Mouse (Mus musculus) CH12.LX (cell line): ENCODE data around the gene Fbf1. TPM values are rescaled to one million over a fixed set of nuclear protein-coding genes. Genes with fewer than 3 reads are reported as not detected.

Experiments used
- DNase-seq: peaks from one replicate; pipeline ENCODE4 v3.0.0-alpha.2; 2013; ENCODE audit errors: extremely low read depth
- H3K27ac ChIP-seq: 2 replicates; pipeline ENCODE4 v1.5.1; 2012; ENCODE audit warnings: low read depth, mild to moderate bottlenecking, control low read depth, moderate library complexity; ENCODE audit not compliant: insufficient read depth
- H3K27me3 ChIP-seq: replicated peaks from 2 replicates; pipeline ENCODE3; 2012; ENCODE audit warnings: inconsistent platforms
- H3K36me3 ChIP-seq, 2 experiments: replicated peaks in 1 of 2; 2 replicates each; pipeline versions ENCODE3 to v1.6.1; 2012; ENCODE audit warnings: inconsistent platforms in 1 of 2, low read length in 1 of 2, mild to moderate bottlenecking in 1 of 2, mixed read lengths in 1 of 2, moderate library complexity in 1 of 2; ENCODE audit not compliant: control insufficient read depth in 1 of 2, insufficient read depth in 1 of 2
- H3K4me1 ChIP-seq, 2 experiments: 2 replicates each; pipeline ENCODE4 v1.6.1; 2012; ENCODE audit warnings: inconsistent platforms in 1 of 2, moderate library complexity in 1 of 2; ENCODE audit not compliant: insufficient read depth in 2 of 2, control insufficient read depth in 1 of 2
- H3K4me2 ChIP-seq: 2 replicates; pipeline ENCODE4 v1.6.1; 2012; ENCODE audit warnings: low read depth, mild to moderate bottlenecking, control low read depth; ENCODE audit not compliant: poor library complexity, insufficient read depth, severe bottlenecking
- H3K4me3 ChIP-seq, 3 experiments: fragments of 150-350 bp in 1 of 3; sonication (generic) in 1 of 3; replicated peaks in 1 of 3; 2 replicates each; pipeline versions ENCODE3 to v1.5.1; 2011 to 2012; ENCODE audit warnings: low read depth in 2 of 3, low read length in 2 of 3, mild to moderate bottlenecking in 2 of 3, moderate library complexity in 2 of 3, control low read depth in 1 of 3, improper control_type of control experiment in 1 of 3, inconsistent platforms in 1 of 3, mixed read lengths in 1 of 3; ENCODE audit not compliant: poor library complexity in 1 of 3
- H3K79me2 ChIP-seq: replicated peaks from 2 replicates; pipeline ENCODE4 v1.6.1; 2012; ENCODE audit warnings: mild to moderate bottlenecking, moderate library complexity; ENCODE audit not compliant: control insufficient read depth, poor library complexity, insufficient read depth, severe bottlenecking; ENCODE audit errors: extremely low read depth
- H3K9ac ChIP-seq: 2 replicates; pipeline ENCODE4 v1.6.1; 2012; ENCODE audit warnings: low read depth, mild to moderate bottlenecking, control low read depth, moderate library complexity; ENCODE audit not compliant: insufficient read depth
- H3K9me3 ChIP-seq: replicated peaks from 2 replicates; pipeline ENCODE3; 2012; ENCODE audit warnings: low read length, inconsistent platforms, mixed read lengths
- CHD1 ChIP-seq: IDR thresholded peaks from 2 replicates; pipeline ENCODE4 v1.6.1; 2012; ENCODE audit warnings: low read depth, low read length, improper control_type of control experiment, inconsistent platforms
- CTCF ChIP-seq, 2 experiments: IDR thresholded peaks in 1 of 2; conservative IDR thresholded peaks in 1 of 2; 2 replicates each; pipeline ENCODE4 v1.5.1; 2011 to 2012; ENCODE audit warnings: low read depth in 2 of 2, low read length in 2 of 2, improper control_type of control experiment in 1 of 2, inconsistent platforms in 1 of 2, mild to moderate bottlenecking in 1 of 2, moderate library complexity in 1 of 2
- E2F4 ChIP-seq: IDR thresholded peaks from 2 replicates; pipeline ENCODE4 v1.6.1; 2011; ENCODE audit warnings: low read depth, low read length, improper control_type of control experiment; ENCODE audit not compliant: insufficient replicate concordance
- ELF1 ChIP-seq: IDR thresholded peaks from 2 replicates; pipeline ENCODE4 v1.6.1; 2014; ENCODE audit warnings: low read depth, mild to moderate bottlenecking, inconsistent platforms, low read length, improper control_type of control experiment
- EP300 ChIP-seq: IDR thresholded peaks from 2 replicates; pipeline ENCODE4 v1.6.1; 2011; ENCODE audit warnings: low read length, improper control_type of control experiment
- ETS1 ChIP-seq: conservative IDR thresholded peaks from 2 replicates; pipeline ENCODE4 v1.6.1; 2012; ENCODE audit warnings: low read depth, mild to moderate bottlenecking, inconsistent platforms, low read length, improper control_type of control experiment, moderate library complexity
- GABPA ChIP-seq: IDR thresholded peaks from 2 replicates; pipeline ENCODE4 v1.6.1; 2012; ENCODE audit warnings: low read depth, low read length, improper control_type of control experiment, inconsistent platforms; ENCODE audit not compliant: insufficient replicate concordance
- HCFC1 ChIP-seq: IDR thresholded peaks from 2 replicates; pipeline ENCODE4 v1.6.1; 2012; ENCODE audit warnings: low read depth, mild to moderate bottlenecking, inconsistent platforms, low read length, improper control_type of control experiment
- IRF4 ChIP-seq: IDR thresholded peaks from 2 replicates; pipeline ENCODE4 v1.6.1; 2014; ENCODE audit warnings: low read depth, mild to moderate bottlenecking, inconsistent platforms, low read length, improper control_type of control experiment
- MAFK ChIP-seq: IDR thresholded peaks from 2 replicates; pipeline ENCODE4 v1.6.1; 2011; ENCODE audit warnings: low read length, improper control_type of control experiment; ENCODE audit not compliant: insufficient replicate concordance
- MAX ChIP-seq: IDR thresholded peaks from 2 replicates; pipeline ENCODE4 v1.6.1; 2011; ENCODE audit warnings: low read length, improper control_type of control experiment
- MXI1 ChIP-seq: IDR thresholded peaks from 2 replicates; pipeline ENCODE4 v1.6.1; 2011; ENCODE audit warnings: mild to moderate bottlenecking, low read depth, low read length, improper control_type of control experiment
- MYC ChIP-seq: IDR thresholded peaks from 2 replicates; pipeline ENCODE4 v1.6.1; 2011; ENCODE audit warnings: low read depth, mild to moderate bottlenecking, improper control_type of control experiment, low read length
- POLR2A ChIP-seq: IDR thresholded peaks from 2 replicates; pipeline ENCODE4 v1.6.1; 2011; ENCODE audit warnings: low read depth, mild to moderate bottlenecking, improper control_type of control experiment, low read length
- SIN3A ChIP-seq: IDR thresholded peaks from 2 replicates; pipeline ENCODE4 v1.6.1; 2012; ENCODE audit warnings: low read length, improper control_type of control experiment, inconsistent platforms
- SMC3 ChIP-seq: IDR thresholded peaks from 2 replicates; pipeline ENCODE4 v1.6.1; 2011; ENCODE audit warnings: low read depth, low read length, improper control_type of control experiment
- TBP ChIP-seq: conservative IDR thresholded peaks from 2 replicates; pipeline ENCODE4 v1.6.1; 2011; ENCODE audit warnings: low read depth, low read length, improper control_type of control experiment
- TCF12 ChIP-seq: IDR thresholded peaks from 2 replicates; pipeline ENCODE4 v1.6.1; 2014; ENCODE audit warnings: low read depth, mild to moderate bottlenecking, inconsistent platforms, low read length, improper control_type of control experiment
- USF1 ChIP-seq: IDR thresholded peaks from 2 replicates; pipeline ENCODE4 v1.6.1; 2014; ENCODE audit warnings: low read depth, mild to moderate bottlenecking, inconsistent platforms, low read length, improper control_type of control experiment
- USF2 ChIP-seq: conservative IDR thresholded peaks from 2 replicates; pipeline ENCODE4 v1.6.1; 2011; ENCODE audit warnings: low read depth, low read length, improper control_type of control experiment
- ZMIZ1 ChIP-seq: IDR thresholded peaks from 2 replicates; pipeline ENCODE4 v1.6.1; 2012; ENCODE audit warnings: low read depth, mild to moderate bottlenecking, inconsistent platforms, low read length, improper control_type of control experiment
- ZNF384 ChIP-seq: IDR thresholded peaks from 2 replicates; pipeline ENCODE4 v1.6.1; 2012; ENCODE audit warnings: low read depth, low read length, improper control_type of control experiment, inconsistent platforms
- dilution Hi-C: fragments of 300-500 bp; cut with MboI; formaldehyde crosslinking; loops from 2 replicates; pipeline ENCODE4 v1.14.3; 2020; ENCODE audit warnings: low sequenced_read_pairs; ENCODE audit not compliant: extremely low pct_unique_long_range_greater_than_20kb, extremely low pct_ligation_motif_present
- in situ Hi-C: fragments of 300-500 bp; cut with MboI; formaldehyde crosslinking; loops from 3 replicates; pipeline ENCODE4 v1.14.3; 2019; ENCODE audit warnings: low sequenced_read_pairs, low pct_ligation_motif_present, low pct_unique_long_range_greater_than_20kb, mixed read lengths
- polyA plus RNA-seq: library from polyadenylated mRNA; unstranded; fragments of >175 nt; gene quantifications from 2 replicates; pipeline ENCODE4 v1.2.1, GENCODE M21; 2012; ENCODE audit warnings: low read depth; ENCODE audit not compliant: insufficient read length
- total RNA-seq, 2 experiments: library from RNA; depleted of rRNA; stranded (reverse); fragments of 300-350 nt in 1 of 2; fragments of >200 nt in 1 of 2; gene quantifications; 2 replicates each; pipeline ENCODE4 v1.2.3; 2012 to 2014

Fbf1 gene
- total and polyA plus RNA-seq, 3 experiments: 23.9 to 44.8 (median 39.0) TPM

GRCm38 (mm10) chr11:116187226-116187930 lies 19.4 kb upstream of the Fbf1 start:
- no peak overlapping the region for H3K27ac ChIP-seq
- dilution Hi-C loops (no loop called here), in situ Hi-C loops (no loop called here)
- no peak for DNase-seq
- no peaks in the 10 kb centered on the region for H3K4me1 ChIP-seq
- no peak for TF ChIP-seq MXI1
- no peak for TF ChIP-seq GABPA
- no peak for TF ChIP-seq ELF1
- TF ChIP-seq USF2: no peak
- no peak for TF ChIP-seq HCFC1
- no peak for TF ChIP-seq TCF12
- no peak overlapping the region for H3K4me3 ChIP-seq
- peaks cover 3% of the 10 kb centered on the region; the same call in 1 of the 2 replicates for H3K79me2 ChIP-seq
- peaks cover 56 to 89% of the 10 kb centered on the region in 2 experiments for H3K36me3 ChIP-seq
- no peak overlapping the region for H3K9ac ChIP-seq
- H3K9me3 ChIP-seq: no peaks in the 10 kb centered on the region
- no peak overlapping the region for H3K4me2 ChIP-seq
- H3K27me3 ChIP-seq: no peaks in the 10 kb centered on the region

GRCm38 (mm10) chr11:116186360-116186759 lies 18.4 kb upstream of the Fbf1 start:
- Histone ChIP-seq H3K9ac (no peak overlapping the region), H3K4me1 (no peaks in the 10 kb centered on the region), H3K27me3 (no peaks in the 10 kb centered on the region), H3K4me3 (no peak overlapping the region), H3K27ac (no peak overlapping the region), H3K9me3 (no peaks in the 10 kb centered on the region), H3K4me2 (no peak overlapping the region), H3K79me2 (peaks cover 3% of the 10 kb centered on the region; the same call in 1 of the 2 replicates), H3K36me3 (peaks cover 61 to 93% of the 10 kb centered on the region in 2 experiments)
- dilution Hi-C loops (no loop called here), in situ Hi-C loops (no loop called here)
- DNase-seq: no peak
- TF ChIP-seq GABPA (no peak), MAFK (no peak), TBP (no peak), IRF4 (no peak), MYC (no peak), ETS1 (no peak), CTCF (conservative IDR thresholded peaks at IDR 0.05 in 1 of 2, IDR thresholded peaks at IDR 0.05 in 1 of 2; ENCODE audit: low read depth in 2 of 2, low read length in 2 of 2) (no peak), POLR2A (no peak), CHD1 (no peak), E2F4 (no peak), ZNF384 (no peak), SMC3 (no peak), MAX (no peak), ZMIZ1 (no peak), EP300 (no peak), USF1 (no peak), SIN3A (no peak), MXI1 (no peak)
